Mouse (Mus musculus): Measurements from ENCODE around the gene Dclre1b.
"Not testable (repeated sequence)": the region's sequence is repeated elsewhere in the genome, so short reads cannot be mapped to it uniquely, and the experiment has no call there.

Dclre1b gene

GRCm38 (mm10) chr3:103808891-103809798, at the start of gene Dclre1b, which contains the start of the genes Ap4b1 and Gm43064:
Gene Dclre1b, minus strand, starts transcription at chr3:103809444.
Gene Ap4b1, plus strand, starts transcription at chr3:103809520.
Gene Gm43064, plus strand, starts transcription at chr3:103809573.
- DNase-seq: peak; percentile 95 to 97

DNA sequence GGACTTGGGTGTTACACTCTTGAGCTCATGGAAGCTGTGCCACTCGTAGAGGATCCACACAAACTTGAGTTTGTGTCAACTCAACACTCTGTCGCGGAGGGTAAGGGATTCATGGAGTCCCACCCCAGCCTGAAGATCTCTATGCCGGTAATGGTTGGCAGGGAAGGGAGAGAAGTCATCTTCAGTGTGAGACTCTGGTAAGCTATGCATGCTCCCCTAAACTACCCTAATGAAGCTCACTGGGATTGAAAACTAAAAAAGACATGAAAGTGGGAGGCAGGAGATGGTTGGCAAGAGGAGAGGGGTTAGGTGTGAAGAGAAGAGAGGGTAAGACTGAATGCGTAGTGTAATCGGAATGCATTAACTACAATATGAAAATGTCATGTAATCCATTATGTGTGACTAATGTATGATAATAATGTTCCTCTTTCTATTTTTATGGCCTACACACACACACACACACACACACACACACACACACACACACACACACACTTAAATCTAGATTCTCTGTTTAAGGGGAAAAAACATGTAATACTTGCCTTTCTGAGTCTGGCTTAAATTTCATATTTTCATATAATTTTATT, 48.8 kb upstream of the Dclre1b start:
- DNase-seq: no peak

DNA sequence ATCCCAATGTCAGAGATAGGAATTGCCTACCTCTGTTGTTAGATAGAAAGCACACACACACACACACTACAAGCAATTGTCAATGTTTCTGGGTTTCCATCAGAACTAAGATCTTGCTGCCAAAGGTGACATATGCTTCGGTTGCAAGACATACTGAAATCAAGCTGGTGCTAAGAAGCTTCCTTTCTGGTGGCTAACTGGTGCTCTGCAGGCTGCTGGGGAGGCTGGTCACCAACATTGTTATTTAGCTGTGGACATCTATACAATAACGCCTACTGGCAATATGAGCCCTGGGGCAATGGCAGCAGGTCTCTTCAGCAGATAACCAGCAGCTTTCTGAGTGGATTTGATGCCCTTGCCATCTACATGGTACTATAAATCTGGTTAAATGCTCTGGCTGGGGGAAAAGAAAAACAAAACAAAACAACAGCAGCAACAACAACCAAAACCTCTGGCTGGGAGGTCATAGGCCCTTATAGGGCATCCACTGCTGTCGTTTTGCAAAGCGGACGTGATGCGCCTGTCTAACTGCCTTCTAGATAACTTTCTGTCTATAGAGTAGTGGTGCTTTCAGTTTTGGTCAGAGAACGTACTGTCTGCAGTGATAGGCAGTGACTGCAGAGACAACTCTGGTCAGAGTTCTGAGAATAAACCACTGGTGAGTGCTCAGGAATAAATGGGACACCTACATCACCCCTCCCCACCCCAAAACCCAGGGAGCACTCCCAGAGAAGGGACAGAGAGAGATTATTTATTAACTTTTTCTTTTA, 48.0 kb upstream of the Dclre1b start:
- DNase-seq: peak; percentile 26 to 42

- peak; percentile 60 to 69 for DNase-seq
Observed at GRCm38 (mm10) chr3:103853804-103854203, 44.6 kb upstream of the Dclre1b start.

- DNase-seq: peak; percentile 91 to 94
Observed at GRCm38 (mm10) chr3:103852565-103853299, 43.5 kb upstream of the Dclre1b start.

GRCm38 (mm10) chr3:103851882-103852281, 42.6 kb upstream of the Dclre1b start:
- DNase-seq: peak; percentile 44 to 60

DNA sequence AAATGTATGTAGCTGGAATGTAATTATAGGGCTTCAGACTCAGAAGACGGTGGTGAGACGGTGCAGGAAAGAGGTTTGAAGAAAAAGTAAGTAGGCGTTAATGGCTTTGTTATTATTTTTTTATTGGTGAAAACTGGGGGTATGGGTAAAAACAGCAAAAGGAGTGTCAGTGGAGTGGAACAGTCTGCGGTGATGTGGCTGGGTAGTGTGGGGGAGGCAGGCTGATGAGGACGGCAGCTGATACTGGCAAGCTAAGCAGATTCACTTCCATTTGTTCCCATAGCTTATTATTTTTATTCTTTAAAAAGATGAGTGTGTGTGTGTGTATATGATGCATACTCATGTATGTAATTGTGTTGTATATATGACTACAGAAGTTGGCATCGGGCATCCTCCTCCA, 42.2 kb upstream of the Dclre1b start:
- DNase-seq: peak; percentile 51 to 63

DNA sequence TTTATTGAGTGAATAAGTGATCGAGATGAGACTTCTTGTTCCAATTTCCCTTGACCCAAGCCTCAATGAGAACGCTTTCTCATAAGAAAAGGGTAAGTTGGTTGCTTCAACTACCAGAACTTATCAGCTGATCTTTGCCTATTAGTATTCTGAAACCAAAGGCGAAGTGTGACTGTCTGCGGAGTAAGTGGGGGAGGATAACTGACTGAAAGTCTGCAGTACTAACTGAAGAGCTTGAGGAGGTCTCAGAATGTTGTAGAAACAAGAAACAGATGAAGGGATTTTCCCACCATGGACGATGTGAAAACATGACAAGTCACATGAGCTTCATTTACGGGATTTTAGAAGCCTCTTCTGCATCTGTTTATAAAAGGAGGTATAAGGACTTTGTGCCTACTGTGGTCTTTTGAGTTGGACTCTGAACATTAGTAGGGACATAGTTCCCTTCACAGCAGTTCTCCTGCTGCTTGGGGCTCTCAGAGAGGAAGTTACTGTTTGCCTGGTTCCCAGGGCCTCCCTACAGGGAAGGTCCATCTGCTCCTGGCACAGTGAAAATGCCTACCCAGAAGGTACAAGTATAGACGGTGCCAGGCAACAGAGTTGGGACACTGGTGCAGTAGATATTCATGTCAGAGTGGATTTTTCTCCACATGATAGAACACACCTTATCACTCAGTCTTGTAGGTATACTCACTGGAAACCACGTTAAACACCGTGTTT, 41.6 kb upstream of the Dclre1b start:
- DNase-seq: peak; percentile 89 to 92

DNA sequence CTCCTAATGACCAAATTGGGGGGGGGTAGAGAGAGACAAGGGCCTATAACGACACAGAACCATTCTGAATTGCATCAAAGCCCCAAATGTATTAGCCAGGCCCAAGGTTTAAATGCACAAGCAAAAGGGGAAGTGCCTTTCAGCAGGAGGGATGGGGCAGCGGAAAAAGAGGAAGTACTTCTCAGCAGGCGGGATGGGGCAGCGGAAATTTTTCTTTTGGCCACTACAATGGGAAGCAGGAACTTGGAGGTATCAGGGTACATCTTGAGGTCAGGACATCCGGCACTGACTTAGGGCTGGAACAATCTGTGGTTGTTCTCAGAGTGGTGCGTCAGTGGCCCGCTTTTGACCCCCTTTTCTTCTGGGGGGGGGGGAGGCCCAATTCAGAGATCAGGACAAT, 31.7 kb upstream of the Dclre1b start:
- not testable (repeated sequence) for DNase-seq

GRCm38 (mm10) chr3:103840195-103840594, 31.0 kb upstream of the Dclre1b start:
- not testable (repeated sequence) for DNase-seq

- DNase-seq: no peak
Observed at GRCm38 (mm10) chr3:103839711-103840110, 30.5 kb upstream of the Dclre1b start.

DNA sequence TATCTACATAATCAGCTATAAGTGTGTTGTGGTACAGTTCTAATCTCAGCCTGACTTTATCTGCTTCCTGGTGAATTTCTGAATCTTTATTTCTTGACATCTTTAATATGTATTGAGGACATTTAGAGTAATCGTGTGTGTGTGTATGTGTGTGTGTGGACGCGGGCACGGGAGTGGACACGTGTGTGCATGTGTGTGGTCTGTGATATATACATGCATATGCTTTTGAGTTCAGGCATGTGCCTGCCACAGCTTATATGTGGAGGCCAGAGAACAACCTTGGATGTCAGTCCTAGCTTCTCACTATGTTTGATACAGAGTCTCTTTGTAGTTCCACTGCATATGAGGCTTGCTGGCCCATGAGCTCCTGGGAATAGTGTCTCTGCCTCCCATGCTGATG, 27.2 kb upstream of the Dclre1b start:
- no peak for DNase-seq

- DNase-seq: peak; percentile 71 to 74
Observed at GRCm38 (mm10) chr3:103835951-103836310, 26.7 kb upstream of the Dclre1b start.

DNA sequence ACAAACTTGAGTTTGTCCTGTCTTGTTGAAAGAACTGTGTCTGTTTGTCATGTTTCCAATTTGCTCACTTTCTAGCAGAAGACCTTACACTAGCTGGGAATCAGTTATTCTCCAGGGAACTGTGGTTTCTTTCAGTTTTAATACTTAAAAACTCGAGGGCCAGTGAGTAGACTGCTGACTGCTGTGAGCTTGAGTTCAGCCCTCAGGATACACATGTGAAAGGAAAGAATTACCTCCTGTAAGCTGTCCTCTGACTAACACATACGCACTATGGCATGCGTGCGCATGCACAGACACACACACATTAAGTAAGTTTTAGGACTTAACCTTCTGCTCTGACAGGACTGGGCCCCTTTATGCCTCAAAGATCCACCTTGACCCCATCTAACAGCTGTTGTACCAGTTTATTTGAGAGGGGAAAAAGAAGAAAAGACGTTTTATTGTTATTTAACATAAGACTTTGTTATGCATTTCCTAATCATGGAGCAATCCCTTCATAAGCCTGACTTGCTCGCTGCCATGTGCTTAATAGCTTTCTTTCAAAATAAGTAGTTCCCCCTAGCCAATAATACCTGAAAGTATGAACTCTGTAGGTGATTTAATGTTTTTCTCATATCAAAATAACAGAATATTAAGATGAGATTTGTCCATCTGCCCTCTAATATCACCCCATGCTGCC, 26.2 kb upstream of the Dclre1b start:
- no peak for DNase-seq

GRCm38 (mm10) chr3:103834001-103834400, 24.8 kb upstream of the Dclre1b start:
- DNase-seq: no peak

DNA sequence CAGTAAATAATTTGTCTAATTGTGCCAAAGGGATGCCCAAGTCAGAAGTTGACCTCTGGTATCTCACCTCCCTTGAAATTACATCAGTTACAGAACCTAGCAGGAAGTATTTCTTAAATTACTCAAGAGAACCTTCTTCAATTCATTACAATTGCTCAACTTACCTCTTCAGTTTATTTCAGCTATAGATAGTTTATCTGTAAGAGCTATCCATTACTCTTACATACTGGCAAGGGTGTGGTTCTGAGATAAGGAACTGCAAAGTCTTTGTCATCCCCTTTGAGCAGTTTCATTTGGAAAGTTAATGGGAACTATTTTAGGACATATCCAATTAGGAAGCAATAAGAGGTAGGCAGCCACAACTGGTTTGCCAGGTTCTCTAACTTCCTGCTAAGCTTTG, 23.2 kb upstream of the Dclre1b start, which contains the start of gene Bcl2l15:
Gene Bcl2l15 (plus strand): TSS at position 176 of the 400 bp plus-strand sequence.
- DNase-seq: no peak

GRCm38 (mm10) chr3:103831146-103831545, 21.9 kb upstream of the Dclre1b start:
- peak; percentile 59 for DNase-seq

GRCm38 (mm10) chr3:103830681-103831080, 21.4 kb upstream of the Dclre1b start:
- peak in 1 of 2 experiments; percentile 44 for DNase-seq

DNA sequence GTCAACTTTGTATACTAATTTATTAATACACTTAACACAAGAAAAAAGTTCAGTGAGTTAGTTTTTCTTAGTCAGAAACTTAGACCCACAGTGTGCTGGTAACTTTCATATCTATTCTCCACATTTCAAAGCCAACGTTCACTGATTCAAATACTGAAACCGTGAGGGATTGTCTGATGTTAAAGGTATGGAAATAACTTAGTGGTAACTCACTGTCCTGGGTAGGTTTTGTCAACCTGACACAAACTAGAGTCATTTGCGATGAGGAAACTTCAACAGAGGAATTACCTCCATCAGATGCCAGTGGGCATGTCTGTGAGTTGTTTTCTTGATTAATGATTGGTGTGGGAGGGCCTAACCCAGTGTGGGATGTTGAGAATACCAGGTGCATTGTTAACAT, 19.8 kb upstream of the Dclre1b start:
- no peak for DNase-seq

- peak in 1 of 2 experiments; percentile 26 for DNase-seq
Observed at GRCm38 (mm10) chr3:103827548-103827947, 18.3 kb upstream of the Dclre1b start.

DNA sequence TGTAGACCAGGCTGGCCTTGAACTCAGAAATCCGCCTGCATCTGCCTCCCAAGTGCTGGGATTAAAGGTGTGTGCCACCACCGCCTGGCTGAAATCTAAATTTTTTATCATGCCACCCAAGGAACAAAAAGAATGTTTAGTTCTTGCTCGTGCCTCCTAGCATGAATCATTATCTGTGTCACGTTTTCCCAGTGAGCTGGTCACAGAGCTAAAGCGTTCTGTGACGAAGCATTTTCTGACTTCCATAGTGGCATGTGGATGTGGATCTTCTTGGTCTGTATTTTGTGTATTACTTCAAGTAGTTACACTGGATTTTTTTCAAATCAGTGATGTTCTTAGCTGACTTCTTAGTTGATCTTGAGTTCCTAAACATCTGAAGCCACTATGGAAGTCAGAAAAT, 1.7 kb upstream of the Dclre1b start:
- DNase-seq: no peak
